Mouse (Mus musculus) ES-Bruce4 (cell line): ENCODE measurements around the gene Naa40.

ENCODE experiments used
- CTCF ChIP-seq: IDR thresholded peaks from one replicate; pipeline ENCODE4 v1.8.1; 2011; ENCODE audit warnings: low read depth, low read length
- EP300 ChIP-seq: IDR thresholded peaks from 2 replicates; pipeline ENCODE4 v1.6.1; 2011; ENCODE audit warnings: low read depth, low read length; ENCODE audit not compliant: insufficient read depth
- POLR2A ChIP-seq: IDR thresholded peaks from one replicate; pipeline ENCODE4 v1.8.1; 2011; ENCODE audit warnings: low read length; ENCODE audit not compliant: insufficient read depth

- TF ChIP-seq POLR2A = no peak
- TF ChIP-seq CTCF = no peak
- no peak for TF ChIP-seq EP300
Observed at GRCm38 (mm10) chr19:7280557-7281330, 39.8 kb upstream of the Naa40 start.
